Mouse (Mus musculus) embryonic fibroblast, embryonic 13.5 days (primary cell): ENCODE measurements around the gene Hoxa4. TPM values are rescaled to one million over a fixed set of nuclear protein-coding genes. Genes with fewer than 3 reads are reported as not detected.

Experiments
- H3K27ac ChIP-seq: 2 replicates; pipeline ENCODE4 v1.5.1; 2012; ENCODE audit warnings: low read length, control low read depth, inconsistent platforms; ENCODE audit not compliant: insufficient read depth
- H3K4me1 ChIP-seq: 2 replicates; pipeline ENCODE4 v1.6.1; 2011; ENCODE audit warnings: low read length; ENCODE audit not compliant: control insufficient read depth, insufficient read depth
- H3K4me3 ChIP-seq: 2 replicates; pipeline ENCODE4 v1.5.1; 2011; ENCODE audit warnings: mild to moderate bottlenecking, control low read depth, low read length; ENCODE audit not compliant: insufficient read depth
- CTCF ChIP-seq: IDR thresholded peaks from 2 replicates; pipeline ENCODE4 v1.5.1; 2011; ENCODE audit warnings: mild to moderate bottlenecking, control low read depth, low read length, moderate library complexity, borderline replicate concordance; ENCODE audit not compliant: insufficient read depth
- POLR2A ChIP-seq: IDR thresholded peaks from 2 replicates; pipeline ENCODE4 v1.6.1; 2011; ENCODE audit warnings: low read depth, mild to moderate bottlenecking, control low read depth, low read length, moderate library complexity
- polyA plus RNA-seq: library from polyadenylated mRNA; stranded (reverse); fragments of >200 nt; gene quantifications from 2 replicates; pipeline ENCODE4 v1.2.4, GENCODE M21; 2011; ENCODE audit warnings: low read depth; ENCODE audit not compliant: missing spikeins, insufficient read length

Gene Hoxa4
- polyA plus RNA-seq, 1 experiment: 3.0 TPM

DNA sequence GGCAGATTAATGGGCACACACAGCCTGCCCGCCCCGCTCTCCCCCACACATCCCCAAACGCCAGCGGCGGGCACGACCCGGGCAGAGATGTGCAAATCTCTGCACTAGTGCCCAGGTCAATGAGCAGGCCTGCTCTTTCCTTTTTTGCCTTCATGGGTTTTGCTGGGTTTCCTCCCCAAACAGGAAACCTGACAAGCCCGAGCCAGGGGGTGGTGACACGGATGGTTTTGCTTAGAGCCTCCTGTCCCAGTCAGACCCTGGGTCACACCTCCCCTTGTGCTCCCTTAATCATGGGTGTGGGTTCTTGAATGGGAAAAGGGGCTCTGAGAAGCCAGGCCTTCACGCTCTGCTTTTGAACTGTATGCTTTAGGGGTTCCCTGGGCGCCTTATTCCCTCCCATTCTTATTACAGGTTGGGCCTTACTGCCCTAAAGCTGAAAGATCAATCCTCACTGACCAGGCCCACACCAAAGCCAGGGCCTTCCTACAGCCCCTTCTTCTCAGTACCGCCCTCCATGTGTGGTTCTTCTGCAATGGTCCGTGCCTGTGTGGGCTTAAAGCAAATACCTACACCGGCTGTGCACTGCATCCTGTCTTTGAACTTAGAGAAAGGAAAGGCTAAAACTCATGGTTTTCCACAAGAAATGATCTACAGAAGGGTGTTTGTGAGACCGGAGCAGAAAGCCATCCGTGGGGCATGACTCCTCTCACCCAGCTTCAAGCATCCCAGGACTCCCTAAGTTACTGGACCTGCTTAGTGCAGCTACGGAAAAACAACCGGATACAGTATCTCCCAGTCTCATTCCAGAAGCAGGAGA, 17.5 kb upstream of the Hoxa4 start:
- no peaks in the 10 kb centered on the region for H3K4me1 ChIP-seq
- H3K27ac ChIP-seq: no peak overlapping the region; the same call in 1 of the 2 replicates
- TF ChIP-seq POLR2A (no peak), CTCF (no peak)
- H3K4me3 ChIP-seq: peak overlapping the region; percentile 33

DNA sequence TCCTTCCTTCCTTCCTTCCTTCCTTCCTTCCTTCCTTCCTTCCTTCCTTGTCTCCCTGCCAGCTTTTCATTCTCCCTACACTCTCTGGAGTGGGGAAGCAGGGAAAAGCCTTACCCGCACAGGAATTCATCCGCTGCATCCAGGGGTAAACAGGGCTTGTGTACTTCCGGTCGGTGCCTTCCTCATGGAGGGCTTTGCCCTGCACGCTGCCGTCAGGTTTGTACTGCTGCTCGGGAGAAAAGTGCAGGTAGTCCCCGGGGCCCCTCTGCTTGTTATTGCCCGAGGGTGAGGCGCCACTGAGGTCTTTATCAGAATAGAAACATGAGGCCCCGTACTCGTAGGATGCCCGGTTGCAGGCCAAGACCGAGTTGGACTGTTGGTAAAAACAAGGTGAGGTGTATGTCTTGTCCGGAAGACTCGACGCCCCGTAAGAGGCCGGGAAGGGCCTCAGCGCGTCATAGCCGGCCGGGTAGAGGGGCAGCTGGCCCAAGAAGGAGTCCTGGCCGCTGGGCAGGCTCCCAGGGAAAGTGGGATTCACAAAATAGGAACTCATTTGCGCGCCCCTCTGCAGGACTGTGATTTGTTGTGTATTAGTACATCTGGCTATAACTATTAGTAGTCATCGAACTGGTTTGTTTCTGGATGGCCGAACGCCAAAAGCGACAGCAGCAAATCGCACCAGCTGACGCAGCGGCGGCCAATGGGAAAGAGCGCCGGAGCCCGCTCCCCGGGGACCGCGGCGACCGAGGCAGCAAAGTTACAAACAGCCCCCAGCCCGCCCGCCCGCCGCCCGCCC, 16.7 kb upstream of the Hoxa4 start, which contains the start of gene Hoxa6:
Gene Hoxa6, minus strand, starts transcription at position 651 of the 796 bp plus-strand sequence.
- TF ChIP-seq CTCF (no peak), POLR2A (no peak)
- H3K4me3 ChIP-seq: peak within 1 kb of the TSS; percentile 33
- H3K4me1 ChIP-seq: no peaks in the 10 kb centered on the region
- no peak within 1 kb of the TSS; the same call in 1 of the 2 replicates for H3K27ac ChIP-seq

- Histone ChIP-seq H3K4me1 (no peaks in the 10 kb centered on the region), H3K27ac (no peak overlapping the region), H3K4me3 (no peak overlapping the region)
- TF ChIP-seq CTCF (no peak), POLR2A (no peak)
Measured at GRCm38 (mm10) chr6:52207684-52207976, 16.1 kb upstream of the Hoxa4 start.

DNA sequence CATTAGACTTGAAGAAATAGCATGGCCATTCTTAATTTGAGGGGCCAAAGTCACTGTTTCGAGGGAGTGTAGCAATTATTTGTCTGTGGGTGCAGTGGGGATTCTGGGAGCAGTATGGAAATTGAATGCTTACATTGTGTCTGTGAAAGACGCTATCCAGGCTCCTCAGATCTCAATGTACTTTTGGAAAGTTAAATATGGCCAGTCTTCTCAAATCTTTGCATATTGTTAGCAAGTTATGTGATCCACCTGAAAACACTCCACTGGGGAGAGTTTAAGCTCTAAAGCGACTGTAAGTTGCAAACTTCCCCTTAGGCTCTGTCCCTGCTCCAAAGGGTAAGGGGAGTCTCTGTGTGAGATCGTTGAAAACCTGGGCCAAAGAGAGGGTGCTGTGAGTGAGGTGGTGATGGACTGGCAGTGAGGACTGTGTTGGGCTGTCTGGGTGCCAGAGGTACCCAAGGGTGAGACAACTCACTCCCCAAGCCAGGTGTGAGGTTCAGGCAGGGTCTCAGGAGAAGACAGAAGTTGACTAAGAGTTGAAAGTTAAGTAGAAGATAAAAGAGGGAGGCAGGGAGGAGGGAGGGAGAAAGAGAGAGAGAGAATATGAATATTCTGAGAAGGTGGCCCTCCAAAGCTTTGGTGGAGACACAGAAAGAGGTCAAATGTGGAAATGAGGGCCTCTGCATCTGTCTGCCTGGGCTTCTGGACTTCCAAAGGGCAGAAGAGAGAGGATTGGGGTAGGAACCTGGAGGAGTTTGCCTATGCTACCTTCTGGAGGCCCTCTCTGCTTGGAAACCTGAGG, 15.5 kb upstream of the Hoxa4 start:
- Histone ChIP-seq H3K4me1 (no peaks in the 10 kb centered on the region), H3K27ac (0 out of 2 replicates have a peak overlapping the region, but pooled peaks have one; percentile 4), H3K4me3 (0 out of 2 replicates have a peak overlapping the region, but pooled peaks have one; percentile 0)

DNA sequence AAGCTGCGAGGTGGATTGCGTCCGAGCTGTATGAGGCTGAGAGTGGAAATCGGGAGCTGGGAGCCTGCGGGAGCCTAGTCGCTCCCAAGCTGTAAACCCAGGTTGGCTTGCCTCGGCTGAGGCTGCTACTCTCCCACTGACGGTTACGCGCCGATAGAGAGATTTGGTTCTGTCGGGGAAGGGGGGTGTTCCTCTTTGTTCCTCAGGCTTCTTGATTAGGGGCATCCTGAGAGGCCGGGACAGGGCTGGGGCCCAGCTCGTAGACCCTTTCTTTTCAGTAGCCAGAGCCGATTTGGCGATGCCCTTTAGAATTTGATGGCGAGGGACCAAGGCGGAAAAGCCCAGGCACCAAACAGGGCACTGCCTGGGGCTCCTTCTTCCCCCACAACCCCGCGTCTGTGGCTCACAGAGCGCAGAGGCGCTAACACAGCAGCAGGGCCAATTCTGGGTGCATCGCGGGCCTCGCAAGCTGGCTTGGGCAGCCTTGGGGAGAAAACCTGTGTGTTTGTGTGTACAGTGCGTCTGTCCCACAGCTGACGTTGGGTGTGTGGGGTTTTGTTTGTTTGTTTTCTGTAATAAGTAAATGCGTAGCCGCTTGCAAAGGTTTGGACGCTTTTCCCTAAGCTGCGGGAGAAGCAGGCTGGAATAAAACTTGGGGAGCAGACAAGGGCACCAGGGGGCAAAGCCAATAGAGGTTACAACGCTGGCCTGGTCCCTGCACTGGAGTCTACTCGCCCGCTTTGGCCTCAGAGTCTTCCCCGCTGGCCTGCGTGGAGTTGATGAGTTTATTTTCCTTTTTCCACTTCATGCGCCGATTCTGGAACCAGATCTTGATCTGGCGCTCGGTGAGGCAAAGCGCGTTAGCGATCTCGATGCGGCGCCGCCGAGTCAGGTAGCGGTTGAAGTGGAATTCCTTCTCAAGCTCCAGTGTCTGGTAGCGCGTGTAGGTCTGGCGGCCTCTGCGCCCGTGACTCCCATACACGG, 14.4 kb upstream of the Hoxa4 start:
- H3K4me3 ChIP-seq: peak overlapping the region; percentile 6; the same call in 1 of the 2 replicates
- no peaks in the 10 kb centered on the region for H3K4me1 ChIP-seq
- TF ChIP-seq CTCF (no peak), POLR2A (no peak)
- H3K27ac ChIP-seq: peak overlapping the region; percentile 9

More for the DNA sequence above, 15.5 kb upstream of the Hoxa4 start:
- TF ChIP-seq POLR2A: no peak
- TF ChIP-seq CTCF: no peak

GRCm38 (mm10) chr6:52205221-52205620, 13.7 kb upstream of the Hoxa4 start:
- no peaks in the 10 kb centered on the region for H3K4me1 ChIP-seq
- TF ChIP-seq POLR2A (no peak), CTCF (no peak)
- H3K4me3 ChIP-seq: peak overlapping the region; percentile 5; the same call in 1 of the 2 replicates
- peak overlapping the region; percentile 9; the same call in 1 of the 2 replicates for H3K27ac ChIP-seq

DNA sequence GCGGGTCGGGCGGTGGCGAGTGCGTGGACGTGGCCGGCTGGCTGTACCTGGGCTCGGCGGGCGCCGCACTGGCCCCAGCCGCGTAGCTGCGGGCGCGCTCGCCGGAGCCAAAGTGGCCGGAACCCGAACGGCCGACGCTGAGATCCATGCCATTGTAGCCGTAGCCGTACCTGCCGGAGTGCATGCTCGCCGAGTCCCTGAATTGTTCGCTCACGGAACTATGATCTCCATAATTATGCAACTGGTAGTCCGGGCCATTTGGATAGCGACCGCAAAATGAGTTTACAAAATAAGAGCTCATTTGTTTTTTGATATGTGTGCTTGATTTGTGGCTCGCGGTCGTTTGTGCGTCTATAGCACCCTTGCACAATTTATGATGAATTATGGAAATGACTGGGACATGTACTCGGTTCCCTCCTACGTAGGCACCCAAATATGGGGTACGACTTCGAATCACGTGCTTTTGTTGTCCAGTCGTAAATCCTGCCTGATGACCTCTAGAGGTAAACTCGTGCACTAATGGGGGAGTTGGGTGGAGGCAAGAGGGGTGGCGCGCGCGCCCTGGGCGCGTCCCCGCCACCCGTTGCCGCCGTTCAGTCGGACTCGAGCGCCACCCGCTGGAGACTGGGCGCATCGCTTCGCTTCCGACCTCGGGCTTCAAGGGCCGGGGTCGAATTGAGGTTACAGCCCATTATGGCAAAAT, 12.6 kb upstream of the Hoxa4 start, which contains the start of gene Hoxa5:
Gene Hoxa5, minus strand, starts transcription at position 538 of the 703 bp plus-strand sequence.
- Histone ChIP-seq H3K4me3 (peak within 1 kb of the TSS; percentile 45), H3K27ac (peak within 1 kb of the TSS; percentile 9; the same call in 1 of the 2 replicates), H3K4me1 (no peaks in the 10 kb centered on the region)
- TF ChIP-seq CTCF (peak; percentile 80), POLR2A (peak; percentile 49; the same call in 1 of the 2 replicates)
